Mouse (Mus musculus) cortical plate, adult 2 months (tissue): Measurements from ENCODE around the gene Me3. TPM values are rescaled to one million over a fixed set of nuclear protein-coding genes. Genes with fewer than 3 reads are reported as not detected.

Experiments
- H3K27ac ChIP-seq: fragments of 200-500 bp; 2 replicates; pipeline ENCODE4 v1.5.1; 2012; ENCODE audit warnings: low read length, control low read depth, inconsistent platforms; ENCODE audit not compliant: insufficient read depth
- H3K4me1 ChIP-seq: fragments of 200-500 bp; 2 replicates; pipeline ENCODE4 v1.6.1; 2011; ENCODE audit warnings: low read length; ENCODE audit not compliant: control insufficient read depth, insufficient read depth
- H3K4me3 ChIP-seq: fragments of 200-500 bp; 2 replicates; pipeline ENCODE4 v1.5.1; 2011; ENCODE audit warnings: mild to moderate bottlenecking, low read length, control low read depth; ENCODE audit not compliant: insufficient read depth
- CTCF ChIP-seq: fragments of 200-500 bp; IDR thresholded peaks from 2 replicates; pipeline ENCODE4 v1.5.1; 2011; ENCODE audit warnings: mild to moderate bottlenecking, control low read depth, low read length; ENCODE audit not compliant: insufficient read depth; ENCODE audit errors: extremely low read depth
- POLR2A ChIP-seq: fragments of 200-500 bp; IDR thresholded peaks from 2 replicates; pipeline ENCODE4 v1.6.1; 2011; ENCODE audit warnings: mild to moderate bottlenecking, low read length, control low read depth; ENCODE audit not compliant: insufficient read depth; ENCODE audit errors: extremely low read depth
- polyA plus RNA-seq: library from polyadenylated mRNA; depleted of rRNA; stranded (reverse); fragments of >200 nt; gene quantifications from 2 replicates; pipeline ENCODE4 v1.2.3, GENCODE M21; 2012

Gene Me3
- polyA plus RNA-seq, 1 experiment = 77.0 TPM

DNA sequence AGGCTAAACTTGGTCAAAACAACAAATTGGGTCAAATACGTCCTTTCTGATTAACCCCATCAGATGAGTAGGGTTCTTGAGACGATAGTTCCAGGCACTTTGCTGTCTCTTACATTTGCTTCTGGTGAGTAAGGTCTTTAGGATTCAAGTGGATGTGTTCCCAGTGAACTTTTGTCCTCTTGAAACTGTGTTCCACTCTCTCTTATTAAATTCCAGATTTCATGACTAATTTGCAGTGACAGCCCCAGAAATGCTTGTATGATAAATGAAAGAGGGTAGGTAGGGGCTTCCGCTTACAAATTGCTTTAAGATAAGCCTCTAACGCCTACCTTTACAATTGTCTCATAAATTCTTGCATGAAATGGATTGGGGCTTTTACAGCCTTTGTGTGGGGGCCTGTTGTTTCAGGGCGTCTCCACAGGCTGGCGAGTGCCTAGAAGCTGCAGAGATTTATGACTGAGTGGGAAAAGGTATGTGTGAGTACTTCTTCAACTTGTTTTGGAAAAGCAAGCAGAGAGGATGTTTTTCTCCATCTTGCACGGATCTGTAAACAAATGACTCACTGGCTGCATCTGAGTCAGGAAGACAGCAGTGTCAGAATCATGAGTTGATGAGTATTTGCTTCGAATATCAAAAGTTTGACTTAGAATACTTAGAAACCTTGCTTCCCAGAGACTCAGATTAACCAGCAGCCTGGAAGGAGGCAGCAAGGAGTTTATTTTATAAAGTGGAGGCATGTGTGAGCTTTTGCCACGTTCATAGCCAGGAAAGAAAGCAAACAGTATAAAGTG lies 137.1 kb downstream of the Me3 start:
- Histone ChIP-seq H3K4me1 (peaks cover 5% of the 10 kb centered on the region), H3K4me3 (no peak overlapping the region), H3K27ac (no peak overlapping the region)
- TF ChIP-seq CTCF (no peak), POLR2A (no peak)

DNA sequence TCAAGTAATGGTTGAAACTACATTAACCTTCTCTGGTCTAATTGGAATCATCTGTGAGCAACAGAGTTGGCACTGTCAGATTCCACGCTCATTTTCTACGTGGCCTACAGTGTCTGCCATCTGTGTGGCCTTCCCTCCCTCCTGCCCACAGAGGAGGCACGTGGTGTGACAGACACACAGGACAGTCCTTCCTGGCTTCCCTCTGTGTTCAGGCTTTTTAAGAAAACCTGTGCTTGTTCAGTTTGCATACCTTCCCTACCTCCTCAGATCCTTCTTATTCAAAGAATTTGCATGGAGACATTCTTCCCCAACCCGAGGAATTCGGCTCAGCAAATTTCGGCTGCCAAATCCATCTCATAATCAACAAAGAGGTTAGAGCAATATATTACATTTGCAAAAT lies 137.8 kb downstream of the Me3 start:
- Histone ChIP-seq H3K4me1 (peaks cover 5% of the 10 kb centered on the region), H3K4me3 (no peak overlapping the region), H3K27ac (no peak overlapping the region)
- no peak for TF ChIP-seq POLR2A
- TF ChIP-seq CTCF = no peak

DNA sequence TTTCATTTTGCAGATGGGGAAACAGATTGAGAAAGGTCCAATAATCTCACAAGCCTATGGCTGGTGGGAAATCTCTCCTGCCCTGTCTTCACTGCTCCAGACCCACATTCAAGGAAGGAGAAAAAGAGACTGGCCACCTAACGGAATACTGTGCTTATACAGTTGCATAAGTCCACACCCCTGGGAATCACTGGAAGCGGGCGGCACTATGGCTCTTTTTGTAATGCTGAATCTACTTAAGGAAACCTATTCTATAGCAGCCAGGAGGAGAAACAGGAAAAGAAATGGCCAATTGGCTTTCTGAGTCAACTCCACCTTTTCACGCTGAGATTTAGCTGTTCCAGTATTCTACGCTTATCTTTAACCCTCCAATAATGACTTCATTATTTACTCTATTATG lies 140.7 kb downstream of the Me3 start:
- Histone ChIP-seq H3K27ac (no peak overlapping the region), H3K4me1 (peaks cover 5% of the 10 kb centered on the region), H3K4me3 (no peak overlapping the region)
- no peak for TF ChIP-seq POLR2A
- TF ChIP-seq CTCF = no peak

- TF ChIP-seq POLR2A = no peak
- no peak for TF ChIP-seq CTCF
- peaks cover 5% of the 10 kb centered on the region for H3K4me1 ChIP-seq
- H3K27ac ChIP-seq = no peak overlapping the region
- no peak overlapping the region for H3K4me3 ChIP-seq
These were observed 141.2 kb downstream of the Me3 start for GRCm38 (mm10) chr7:89773352-89773921.

DNA sequence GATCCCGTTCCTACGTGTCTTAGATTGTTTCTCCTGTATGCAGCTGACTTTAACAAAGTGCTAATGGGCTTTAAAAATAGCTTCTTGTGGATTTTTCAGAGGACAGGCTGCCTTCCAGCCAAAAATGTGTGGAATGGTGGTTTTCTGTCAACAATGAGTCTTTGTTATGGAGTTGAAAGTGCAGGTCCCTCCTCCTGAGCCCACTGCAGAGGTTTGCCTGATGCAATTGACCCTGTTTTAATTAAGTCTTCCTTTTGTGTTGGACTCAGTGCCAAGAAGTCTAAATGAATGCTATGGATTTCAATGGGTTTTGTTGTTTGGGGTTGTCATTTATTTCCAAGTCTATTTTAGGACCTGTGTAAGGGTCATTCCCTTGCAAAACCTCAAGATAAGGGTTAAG lies 141.7 kb downstream of the Me3 start:
- H3K4me1 ChIP-seq = peaks cover 5% of the 10 kb centered on the region
- no peak for TF ChIP-seq POLR2A
- TF ChIP-seq CTCF = no peak
- H3K4me3 ChIP-seq = no peak overlapping the region
- H3K27ac ChIP-seq = no peak overlapping the region

- H3K4me1 ChIP-seq = no peaks in the 10 kb centered on the region
- no peak for TF ChIP-seq CTCF
- no peak for TF ChIP-seq POLR2A
- no peak overlapping the region for H3K4me3 ChIP-seq
- H3K27ac ChIP-seq = no peak overlapping the region
These were observed 143.7 kb downstream of the Me3 start for GRCm38 (mm10) chr7:89775848-89776247.

GRCm38 (mm10) chr7:89781391-89781790 lies 149.2 kb downstream of the Me3 start:
- no peak overlapping the region for H3K27ac ChIP-seq
- H3K4me1 ChIP-seq = no peaks in the 10 kb centered on the region
- TF ChIP-seq POLR2A = no peak
- no peak for TF ChIP-seq CTCF
- no peak overlapping the region for H3K4me3 ChIP-seq

GRCm38 (mm10) chr7:89787735-89788134 lies 155.5 kb downstream of the Me3 start:
- H3K27ac ChIP-seq = no peak overlapping the region
- TF ChIP-seq CTCF (no peak), POLR2A (no peak)
- no peaks in the 10 kb centered on the region for H3K4me1 ChIP-seq
- H3K4me3 ChIP-seq = no peak overlapping the region

DNA sequence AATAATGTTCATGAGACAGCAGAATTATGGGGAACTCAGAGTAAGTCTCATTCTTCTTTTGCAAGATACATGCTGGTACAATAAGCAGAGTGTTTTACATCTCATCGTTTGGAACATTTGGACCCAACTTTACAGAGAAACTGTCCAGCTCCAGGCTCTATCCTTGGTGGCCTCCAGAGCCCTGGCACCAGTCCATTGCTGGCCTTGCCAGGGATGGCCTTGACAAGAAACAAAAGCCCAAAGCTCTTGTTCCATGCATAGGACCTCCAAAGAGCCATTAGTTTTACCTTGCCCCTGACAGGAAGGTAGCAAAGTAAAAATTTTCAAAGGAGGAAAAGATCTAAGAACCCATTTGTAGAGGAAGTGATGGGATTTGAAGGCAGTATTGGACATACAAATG lies 160.4 kb downstream of the Me3 start:
- H3K27ac ChIP-seq = no peak overlapping the region
- no peak for TF ChIP-seq POLR2A
- TF ChIP-seq CTCF = no peak
- no peak overlapping the region for H3K4me3 ChIP-seq
- no peaks in the 10 kb centered on the region for H3K4me1 ChIP-seq

DNA sequence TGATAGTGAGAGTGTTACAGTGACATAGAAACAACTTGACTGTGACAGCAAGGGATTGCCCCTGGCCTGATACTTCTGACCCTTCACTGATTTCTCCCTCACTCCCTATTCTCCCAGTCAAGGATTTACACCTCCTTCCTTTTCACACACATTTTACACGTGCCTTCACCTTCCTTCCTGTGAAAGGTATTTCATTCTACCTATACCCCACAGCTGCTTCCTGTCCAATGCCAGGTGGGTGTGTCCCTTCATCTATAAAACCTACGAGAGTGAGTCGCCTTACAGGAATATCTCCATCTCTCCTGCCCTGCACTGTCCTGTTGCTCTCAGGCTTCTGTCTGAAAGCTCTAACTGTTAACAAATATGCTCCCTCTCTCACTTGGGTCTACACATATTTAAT lies 163.2 kb downstream of the Me3 start:
- H3K4me1 ChIP-seq = no peaks in the 10 kb centered on the region
- no peak for TF ChIP-seq POLR2A
- no peak for TF ChIP-seq CTCF
- H3K4me3 ChIP-seq = no peak overlapping the region
- H3K27ac ChIP-seq = no peak overlapping the region
